Mouse (Mus musculus): ENCODE data around the gene Epb41l1.
"Not testable (repeated sequence)": the region's sequence is repeated elsewhere in the genome, so short reads cannot be mapped to it uniquely, and the experiment has no call there.

GRCm38 (mm10) chr2:156392461-156393154 lies 28.1 kb upstream of the Epb41l1 start:
- TF ChIP-seq POLR2A (IDR thresholded peaks at IDR 0.05; ENCODE audit: borderline replicate concordance, extremely low read depth, insufficient read depth, insufficient read length, poor library complexity, severe bottlenecking), result peak; percentile 14; the same call in 1 of the 2 replicates
- TF ChIP-seq CTCF (IDR thresholded peaks at IDR 0.05; ENCODE audit: borderline replicate concordance, extremely low read depth, insufficient read depth, insufficient read length), result not testable (repeated sequence)

Measured in brain, embryonic 14.5 days (tissue).